Mouse (Mus musculus) retina, postnatal 7 days (tissue): ENCODE results near the gene Tmem115.
"Not testable (repeated sequence)": the region's sequence is repeated elsewhere in the genome, so short reads cannot be mapped to it uniquely, and the experiment has no call there.

Source experiments
- DNase-seq: peaks from one replicate; pipeline ENCODE4 v3.0.0-alpha.2; 2012; ENCODE audit warnings: low read depth, low spot score

Gene Tmem115

GRCm38 (mm10) chr9:107549297-107550074 lies 15.7 kb downstream of the Tmem115 start:
- DNase-seq: no peak

GRCm38 (mm10) chr9:107550491-107551116 lies 16.9 kb downstream of the Tmem115 start:
- no peak for DNase-seq

GRCm38 (mm10) chr9:107551117-107551889 lies 17.6 kb downstream of the Tmem115 start, which contains the start of gene Rassf1:
TSS of gene Rassf1 (plus strand) at chr9:107551555.
- DNase-seq: no peak

GRCm38 (mm10) chr9:107551890-107552355 lies 18.2 kb downstream of the Tmem115 start:
- no peak for DNase-seq

GRCm38 (mm10) chr9:107552690-107553393 lies 19.1 kb downstream of the Tmem115 start:
- no peak for DNase-seq

- DNase-seq: no peak
Observed at GRCm38 (mm10) chr9:107553541-107554318, 20.0 kb downstream of the Tmem115 start.

- DNase-seq: peak; percentile 97
Observed at GRCm38 (mm10) chr9:107554319-107554825, 20.6 kb downstream of the Tmem115 start.

- no peak for DNase-seq
Observed at GRCm38 (mm10) chr9:107555031-107555457, 21.3 kb downstream of the Tmem115 start.

GRCm38 (mm10) chr9:107555701-107556100 lies 22.0 kb downstream of the Tmem115 start:
- no peak for DNase-seq

- DNase-seq: no peak
Observed at GRCm38 (mm10) chr9:107556346-107556745, 22.6 kb downstream of the Tmem115 start.

GRCm38 (mm10) chr9:107563029-107563581 lies 29.4 kb downstream of the Tmem115 start, which contains the start of gene Tusc2:
TSS of gene Tusc2 (plus strand) at chr9:107563255.
- peak; percentile 91 for DNase-seq

- DNase-seq: not testable (repeated sequence)
Observed at GRCm38 (mm10) chr9:107565556-107565955, 31.8 kb downstream of the Tmem115 start.

- DNase-seq: no peak
Observed at GRCm38 (mm10) chr9:107566041-107566709, 32.4 kb downstream of the Tmem115 start.

- no peak for DNase-seq
Observed at GRCm38 (mm10) chr9:107566855-107567254, 33.1 kb downstream of the Tmem115 start.

- no peak for DNase-seq
Observed at GRCm38 (mm10) chr9:107567702-107568319, 34.1 kb downstream of the Tmem115 start, which contains the start of gene Hyal2. TSS of gene Hyal2 (plus strand) at chr9:107567945.

- peak; percentile 77 for DNase-seq
Observed at GRCm38 (mm10) chr9:107568331-107569261, 34.9 kb downstream of the Tmem115 start.

- no peak for DNase-seq
Observed at GRCm38 (mm10) chr9:107569270-107569669, 35.5 kb downstream of the Tmem115 start.

GRCm38 (mm10) chr9:107570016-107570415 lies 36.3 kb downstream of the Tmem115 start:
- DNase-seq: no peak
